Mouse (Mus musculus) retina, embryonic 14.5 days (tissue): ENCODE measurements around the gene Ndufaf1.

ENCODE experiments used
- DNase-seq: peaks from one replicate; pipeline ENCODE4 v3.0.0-alpha.2; 2015; ENCODE audit warnings: low spot score

Gene Ndufaf1

DNA sequence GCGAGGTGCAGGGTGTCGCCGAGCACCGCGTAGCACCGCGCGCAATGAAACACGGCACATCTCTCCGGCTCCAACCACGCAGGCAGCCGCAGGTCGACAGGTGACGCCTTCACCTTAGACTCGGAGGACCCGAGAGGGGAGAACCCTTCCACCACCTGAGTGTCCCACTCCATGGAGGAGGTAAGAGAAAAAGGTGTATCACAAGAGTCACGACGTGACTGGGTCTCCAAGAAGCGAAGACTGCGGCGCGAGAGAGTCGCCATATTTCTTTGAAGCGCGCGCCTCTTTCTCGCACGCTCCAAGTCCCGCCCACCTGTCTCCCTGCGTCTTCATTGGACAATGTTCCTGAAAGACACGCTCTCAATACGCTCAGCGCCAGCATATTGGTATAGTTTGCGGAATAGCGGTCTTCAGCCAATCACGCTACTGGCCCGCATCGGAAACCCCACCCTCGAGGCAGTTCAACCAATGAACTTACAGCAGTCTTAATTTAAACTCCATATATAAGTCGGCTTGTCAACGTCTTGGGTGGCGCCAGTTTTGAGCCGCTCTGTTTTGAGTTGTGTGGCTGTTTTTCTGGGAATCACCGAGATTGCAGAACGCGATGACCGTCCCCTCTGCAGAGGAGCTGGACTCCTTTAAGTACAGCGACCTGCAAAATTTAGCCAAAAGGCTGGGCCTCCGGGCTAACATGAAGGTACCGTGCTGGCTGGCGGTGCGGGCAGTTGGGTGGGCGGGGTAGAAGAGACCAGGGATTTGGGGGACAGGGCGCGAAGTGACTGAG lies 44.2 kb downstream of the Ndufaf1 start, which contains the start of the genes Nusap1 and Oip5:
Nusap1 (plus strand) TSS at position 100 of the 784 bp plus-strand sequence.
Oip5 (minus strand) TSS at position 271 of the 784 bp plus-strand sequence.
- DNase-seq = peak; percentile 97

DNA sequence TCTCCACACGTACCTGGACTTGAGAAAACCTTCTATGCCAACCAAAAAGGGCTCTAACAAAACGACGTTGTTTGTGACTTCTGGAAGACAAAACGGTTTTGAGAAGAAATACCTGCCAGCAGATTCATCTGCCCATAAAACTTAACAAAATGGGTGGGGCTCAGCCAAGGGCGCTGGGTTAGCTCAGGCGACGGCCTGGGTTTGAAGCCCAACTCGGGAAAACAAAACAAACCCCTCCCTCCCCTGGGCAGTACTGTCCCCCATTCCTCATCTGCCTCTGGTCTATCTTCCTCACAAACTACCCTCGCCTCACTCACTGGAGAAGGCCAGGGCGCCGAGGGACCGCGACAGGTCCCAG lies 44.8 kb downstream of the Ndufaf1 start:
- DNase-seq = no peak

DNA sequence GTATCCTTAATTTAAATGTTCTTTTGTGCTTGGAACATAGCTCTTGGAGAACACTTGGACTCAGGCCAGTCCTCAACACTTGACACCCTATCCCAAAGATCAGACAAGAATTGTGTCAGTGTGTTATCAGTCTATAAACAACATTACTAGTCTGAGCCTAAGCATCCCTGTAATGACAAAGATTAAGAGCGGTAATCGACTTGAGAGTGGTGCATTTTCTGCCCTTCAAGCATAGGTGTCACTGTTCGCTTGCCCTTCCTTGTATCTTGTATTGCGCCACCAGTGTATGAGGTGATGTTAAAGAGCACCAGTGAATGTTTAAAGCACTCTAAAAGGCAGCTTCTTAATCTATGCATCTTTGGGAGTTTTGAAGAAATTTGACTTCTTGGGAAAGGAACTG lies 55.6 kb downstream of the Ndufaf1 start:
- DNase-seq = no peak
